Mouse (Mus musculus) limb, embryonic 14.5 days (tissue): ENCODE measurements around the gene Rab17. TPM values are rescaled to one million over a fixed set of nuclear protein-coding genes. Genes with fewer than 3 reads are reported as not detected.

Experiments used
- ATAC-seq: fragments of 200-750 bp; cut with Nextera tagmentation; 2 replicates; pipeline ENCODE4 v1.8.0; 2017; ENCODE audit warnings: low read depth, moderate number of reproducible peaks, moderate TSS enrichment; ENCODE audit not compliant: low FRiP score
- DNase-seq: peaks from one replicate; pipeline ENCODE4 v3.0.0-alpha.2; 2015; ENCODE audit warnings: low spot score
- H3K27ac ChIP-seq: fragments of 300-500 bp; sonication (generic); replicated peaks from 2 replicates; pipeline ENCODE4 v1.5.1; 2014; ENCODE audit warnings: low read depth, mild to moderate bottlenecking, low read length, moderate library complexity, mixed read lengths
- H3K27me3 ChIP-seq: fragments of 300-500 bp; sonication (generic); 2 replicates; pipeline ENCODE4 v1.6.1; 2014; ENCODE audit warnings: low read length, mixed read lengths; ENCODE audit not compliant: control insufficient read depth, insufficient read depth
- H3K36me3 ChIP-seq: fragments of 300-500 bp; sonication (generic); 2 replicates; pipeline ENCODE4 v1.6.1; 2014; ENCODE audit warnings: mild to moderate bottlenecking, low read length, moderate library complexity, mixed read lengths; ENCODE audit not compliant: control insufficient read depth, insufficient read depth
- H3K4me1 ChIP-seq: fragments of 300-500 bp; sonication (generic); 2 replicates; pipeline ENCODE4 v1.6.1; 2014; ENCODE audit warnings: antibody characterized with exemption, low read length, mixed read lengths; ENCODE audit not compliant: control insufficient read depth, insufficient read depth
- H3K4me2 ChIP-seq: fragments of 300-500 bp; sonication (generic); replicated peaks from 2 replicates; pipeline ENCODE4 v1.6.1; 2014; ENCODE audit warnings: low read depth, mild to moderate bottlenecking, low read length, moderate library complexity; ENCODE audit not compliant: severe bottlenecking
- H3K4me3 ChIP-seq: fragments of 300-500 bp; sonication (generic); replicated peaks from 2 replicates; pipeline ENCODE4 v1.5.1; 2014; ENCODE audit warnings: low read length
- H3K9ac ChIP-seq: fragments of 300-500 bp; sonication (generic); 2 replicates; pipeline ENCODE4 v1.6.1; 2014; ENCODE audit warnings: mild to moderate bottlenecking, low read depth, low read length, moderate library complexity; ENCODE audit not compliant: severe bottlenecking
- H3K9me3 ChIP-seq: fragments of 300-500 bp; sonication (generic); 2 replicates; pipeline ENCODE4 v1.6.1; 2016; ENCODE audit warnings: low read length; ENCODE audit not compliant: control insufficient read depth
- POLR2A ChIP-seq: fragments of 200-500 bp; IDR thresholded peaks from 2 replicates; pipeline ENCODE4 v1.8.0; 2012; ENCODE audit warnings: inconsistent platforms, mild to moderate bottlenecking, moderate library complexity, borderline replicate concordance; ENCODE audit not compliant: insufficient read depth, insufficient read length; ENCODE audit errors: extremely low read depth
- WGBS: fragments of 180-500 bp; shearing (Covaris S2); extraction: QIAGEN DNeasy Blood & Tissue Kit; methylation state at CpG from one replicate; pipeline ENCODE4 v1.1.7; 2014; 5-methylcytosine and 5-hydroxymethylcytosine counted together
- polyA plus RNA-seq, 2 experiments: library from polyadenylated mRNA; depleted of rRNA in 1 of 2; stranded (reverse) in 1 of 2; unstranded in 1 of 2; fragments of >200 nt; fragmentation: Nextera tagmentation in 1 of 2; extraction: Ambion mirVana in 1 of 2; gene quantifications; 2 replicates each; pipeline versions ENCODE4 v1.2.1 to v1.2.3; 2012 to 2014

Rab17 gene
- polyA plus RNA-seq, 2 experiments = 0.78 to 1.0 TPM

GRCm38 (mm10) chr1:91006708-91007107, 37.2 kb upstream of the Rab17 start:
- Histone ChIP-seq H3K4me3 (no peak overlapping the region), H3K9ac (no peak overlapping the region), H3K4me2 (no peak overlapping the region), H3K27ac (no peak overlapping the region), H3K27me3 (no peaks in the 10 kb centered on the region), H3K4me1 (no peaks in the 10 kb centered on the region), H3K9me3 (no peaks in the 10 kb centered on the region), H3K36me3 (0 out of 2 replicates have a peak, but pooled peaks cover 4% of the 10 kb centered on the region)
- no peak for TF ChIP-seq POLR2A
- ATAC-seq (no peak), DNase-seq (no peak)
- 90% methylated on average over 9 of the region's 9 CpGs for WGBS

DNA sequence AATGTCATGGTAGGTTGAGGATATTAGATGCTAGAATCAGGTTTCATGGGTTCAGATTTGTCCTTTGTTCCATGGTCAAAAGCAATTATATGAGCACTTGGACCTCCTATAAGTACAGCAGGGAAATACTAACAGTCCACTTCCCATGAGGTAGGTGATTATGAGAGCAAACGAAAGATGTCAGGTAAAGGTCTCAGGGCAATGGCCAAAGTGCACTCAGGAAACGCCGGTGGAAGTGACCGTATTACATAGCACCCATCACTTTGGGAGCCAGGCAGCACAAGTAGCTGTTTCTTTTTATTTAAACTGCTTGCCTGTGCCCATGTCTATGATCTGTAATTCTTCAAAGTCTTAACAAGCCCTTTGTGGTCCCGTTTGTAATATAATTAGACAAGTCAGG, 36.6 kb upstream of the Rab17 start:
- WGBS = 79% methylated on average over 5 of the region's 5 CpGs
- no peak for TF ChIP-seq POLR2A
- 0 out of 2 replicates have a peak, but pooled peaks cover under 1% of the 10 kb centered on the region for H3K36me3 ChIP-seq
- no peaks in the 10 kb centered on the region for H3K27me3 ChIP-seq
- H3K9me3 ChIP-seq = no peaks in the 10 kb centered on the region
- no peak overlapping the region for H3K4me3 ChIP-seq
- H3K4me2 ChIP-seq = no peak overlapping the region
- DNase-seq (no peak), ATAC-seq (no peak)
- no peak overlapping the region for H3K27ac ChIP-seq
- no peaks in the 10 kb centered on the region for H3K4me1 ChIP-seq
- H3K9ac ChIP-seq = no peak overlapping the region

DNA sequence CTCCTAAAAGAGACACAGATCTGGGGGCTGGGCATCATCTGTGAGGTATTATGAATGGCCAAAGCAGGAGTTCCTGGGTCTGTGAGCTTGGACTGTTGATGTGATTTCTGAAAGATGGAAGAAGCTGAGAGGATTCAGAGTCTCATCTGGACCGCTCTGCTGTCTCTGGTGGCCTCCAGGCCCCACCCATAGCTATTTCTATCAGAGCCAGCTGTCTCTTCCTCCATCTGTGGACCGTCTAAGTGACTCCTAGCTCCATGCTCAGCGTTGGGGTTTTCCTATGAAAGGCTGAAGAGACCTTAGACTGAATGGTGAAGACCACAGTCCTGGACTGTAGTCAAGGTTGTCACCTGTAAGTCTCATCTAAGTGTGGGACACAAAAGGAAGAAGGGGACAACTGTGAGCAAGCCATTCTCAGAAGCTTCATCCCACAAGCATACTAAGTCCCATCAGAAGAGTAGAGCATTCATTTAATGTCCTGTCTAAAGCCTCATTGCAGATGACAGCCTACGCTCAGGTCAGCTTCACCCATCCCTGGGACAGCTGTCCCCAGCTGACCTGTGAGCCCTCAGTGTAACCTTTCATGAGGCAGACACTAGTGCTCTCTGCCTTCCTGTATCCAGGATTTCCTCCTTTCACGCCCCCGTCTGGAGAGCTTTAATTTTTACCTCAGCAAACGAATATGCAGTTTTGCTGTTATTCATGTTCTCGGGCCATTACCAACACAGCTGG, 34.2 kb upstream of the Rab17 start:
- no peak for TF ChIP-seq POLR2A
- H3K9me3 ChIP-seq = no peaks in the 10 kb centered on the region
- H3K9ac ChIP-seq = no peak overlapping the region
- H3K4me1 ChIP-seq = peaks cover 8% of the 10 kb centered on the region; the same call in 1 of the 2 replicates
- H3K4me2 ChIP-seq = no peak overlapping the region
- ATAC-seq (no peak), DNase-seq (no peak)
- H3K36me3 ChIP-seq = no peaks in the 10 kb centered on the region
- 78% methylated on average over 8 of the region's 8 CpGs for WGBS
- no peaks in the 10 kb centered on the region for H3K27me3 ChIP-seq
- H3K27ac ChIP-seq = no peak overlapping the region
- H3K4me3 ChIP-seq = no peak overlapping the region

DNA sequence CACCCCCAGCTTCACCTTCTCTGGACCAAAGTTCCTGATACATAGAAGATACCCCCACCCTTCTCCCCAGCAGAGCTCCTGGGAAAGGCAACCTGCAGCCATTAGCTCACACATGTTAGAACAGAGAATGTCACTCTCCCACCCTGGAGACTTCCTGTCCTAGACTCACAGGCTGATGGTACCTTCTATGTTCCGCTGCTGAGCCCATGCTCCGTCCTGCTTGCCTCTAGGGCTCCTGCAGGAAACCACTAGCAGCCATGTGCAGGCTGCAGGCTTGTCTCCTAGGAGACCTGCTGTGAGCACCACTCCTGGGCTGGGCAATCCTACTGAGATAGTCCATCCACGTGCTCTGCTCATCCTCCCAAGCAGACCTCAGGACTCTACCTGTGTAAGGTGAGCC, 33.2 kb upstream of the Rab17 start:
- Histone ChIP-seq H3K9ac (no peak overlapping the region), H3K27ac (no peak overlapping the region), H3K4me3 (no peak overlapping the region), H3K4me2 (no peak overlapping the region), H3K36me3 (no peaks in the 10 kb centered on the region), H3K27me3 (no peaks in the 10 kb centered on the region), H3K9me3 (no peaks in the 10 kb centered on the region), H3K4me1 (peaks cover 11% of the 10 kb centered on the region; the same call in 1 of the 2 replicates)
- ATAC-seq = no peak
- TF ChIP-seq POLR2A = no peak
- WGBS = 82% methylated on average over 3 of the region's 3 CpGs
- no peak for DNase-seq

- WGBS = 78% methylated on average over 3 of the region's 3 CpGs
- H3K27me3 ChIP-seq = no peaks in the 10 kb centered on the region
- H3K36me3 ChIP-seq = no peaks in the 10 kb centered on the region
- no peak overlapping the region for H3K9ac ChIP-seq
- no peak overlapping the region for H3K4me3 ChIP-seq
- no peak for TF ChIP-seq POLR2A
- H3K4me1 ChIP-seq = peaks cover 11% of the 10 kb centered on the region; the same call in 1 of the 2 replicates
- H3K4me2 ChIP-seq = no peak overlapping the region
- no peak for DNase-seq
- H3K9me3 ChIP-seq = no peaks in the 10 kb centered on the region
- H3K27ac ChIP-seq = no peak overlapping the region
- ATAC-seq = no peak
Observed at GRCm38 (mm10) chr1:91001871-91002539, 32.5 kb upstream of the Rab17 start.
